Mouse (Mus musculus) central nervous system, embryonic 11.5 days (tissue): ENCODE measurements around the gene Exoc4. TPM values are rescaled to one million over a fixed set of nuclear protein-coding genes. Genes with fewer than 3 reads are reported as not detected.

Experiments
- polyA plus RNA-seq: library from polyadenylated mRNA; depleted of rRNA; stranded (reverse); fragments of >200 nt; gene quantifications from 2 replicates; pipeline ENCODE4 v1.2.3, GENCODE M21; 2012; rRNA removed

The Exoc4 gene
- polyA plus RNA-seq, result 23.2 and 27.0 TPM in 2 replicates

GRCm38 (mm10) chr6:33248894-33249758 is at the start of gene Exoc4:
Gene Exoc4, plus strand, starts transcription at chr6:33249085.

Other genes with a start within 250 kb of the Exoc4 start
- 95.9 and 105 TPM in 2 replicates for gene Chchd3, start 188.8 kb upstream of the Exoc4 start, polyA plus RNA-seq